Mouse (Mus musculus) layer of hippocampus, adult 11-12 months (tissue): ENCODE results near the gene Rab14.

ENCODE experiments used
- DNase-seq: peaks from one replicate; pipeline ENCODE4 v3.0.0; 2022; ENCODE audit warnings: low spot score

Rab14 gene

DNA sequence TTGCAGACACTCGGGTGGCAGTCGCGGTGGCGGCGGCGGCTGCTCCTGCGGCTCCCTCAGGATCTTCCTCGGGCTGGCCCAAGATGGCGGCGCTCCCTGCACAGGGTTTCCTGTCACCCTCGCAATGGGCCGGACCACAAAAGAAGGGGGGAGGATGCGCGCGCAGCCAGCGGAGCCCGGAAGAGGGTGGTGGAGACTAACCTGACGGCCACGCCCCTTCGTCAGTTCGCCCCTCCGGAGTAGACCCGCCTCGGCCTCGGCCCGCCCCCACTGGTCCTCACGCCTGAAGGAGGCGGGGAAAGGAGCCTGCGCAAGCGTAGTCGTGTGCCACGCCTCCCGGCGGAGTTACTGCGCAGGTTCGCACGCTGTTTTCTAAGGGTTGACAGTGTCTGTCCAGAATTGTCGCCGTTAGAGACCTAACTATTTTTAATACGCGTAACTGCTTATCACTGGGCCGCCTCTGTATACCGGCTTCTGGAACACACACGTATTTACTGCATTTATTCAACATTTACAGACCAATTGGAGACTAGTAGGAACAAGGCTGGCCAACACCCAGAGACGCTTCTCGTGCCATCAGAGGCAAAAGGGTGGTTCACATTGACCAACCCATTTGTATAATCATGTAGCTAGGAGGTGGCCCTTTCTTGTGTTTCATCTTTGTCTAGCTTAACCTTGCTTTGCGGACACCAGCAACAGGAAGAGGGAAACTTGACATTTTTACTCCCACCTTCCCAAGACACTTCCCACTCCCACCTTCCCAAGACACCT, at the start of gene Rab14:
Gene Rab14, minus strand, starts transcription at position 223 of the 771 bp plus-strand sequence.
- DNase-seq = peak; percentile 100

DNA sequence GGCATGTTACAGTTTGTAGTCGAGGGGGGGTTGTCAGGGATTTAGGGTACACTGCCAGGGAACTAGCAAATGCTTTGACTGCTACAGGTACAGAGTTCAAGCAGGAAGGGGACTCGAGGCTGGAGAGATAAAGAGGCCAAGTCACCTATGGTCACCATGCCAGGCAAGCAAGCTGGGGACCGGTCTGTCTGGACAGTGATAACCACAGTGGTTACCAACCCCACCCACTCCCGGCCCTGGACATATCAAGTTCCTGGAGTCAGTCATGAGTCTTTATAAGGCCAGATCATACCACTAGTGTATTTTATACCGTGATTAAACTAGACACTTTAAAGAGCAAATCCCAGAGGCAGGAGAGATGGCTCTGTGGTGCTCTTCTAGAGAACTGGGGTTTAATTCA, 46.8 kb upstream of the Rab14 start:
- DNase-seq = no peak

DNA sequence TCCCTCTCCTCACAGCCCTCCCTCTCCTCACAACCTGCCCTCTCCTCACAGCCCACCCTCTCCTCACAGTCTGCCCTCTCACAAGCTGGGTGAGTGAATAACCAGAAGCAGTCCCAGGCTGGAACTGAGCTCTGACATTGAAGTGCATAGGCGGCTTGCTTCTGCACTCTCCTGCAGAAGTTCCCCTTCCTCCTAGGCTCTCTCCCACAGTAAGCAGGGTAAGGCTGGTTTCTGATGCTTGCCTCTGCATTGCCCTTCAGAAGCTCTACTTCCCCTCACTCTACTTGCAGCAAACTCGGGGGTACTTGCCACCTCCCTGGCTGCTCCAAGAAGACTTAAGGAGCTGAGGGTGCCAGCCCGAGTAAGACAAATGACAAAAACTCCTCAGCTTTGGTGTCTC, 43.3 kb upstream of the Rab14 start:
- DNase-seq = no peak

GRCm38 (mm10) chr2:35235021-35235420, 34.1 kb upstream of the Rab14 start:
- DNase-seq = no peak

DNA sequence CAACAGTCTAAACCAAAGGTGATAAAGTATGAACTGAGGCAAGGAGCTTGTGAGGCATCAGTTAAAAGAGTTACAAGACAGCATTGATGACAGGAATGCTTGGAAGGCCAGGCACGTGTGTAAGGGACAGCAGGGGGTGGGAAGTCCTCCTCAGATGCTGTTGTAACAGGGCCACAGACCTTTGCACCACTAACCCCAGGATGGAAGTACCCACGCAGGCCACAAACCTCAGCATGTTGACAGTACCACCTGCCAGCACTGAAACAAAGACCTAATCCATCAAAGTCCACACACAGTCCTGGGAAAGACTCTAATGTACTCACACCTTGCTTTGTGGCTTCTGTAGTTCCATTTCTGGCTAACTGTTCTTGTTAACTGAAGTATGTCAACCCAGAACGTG, 33.0 kb upstream of the Rab14 start:
- DNase-seq = no peak

GRCm38 (mm10) chr2:35232595-35233445, 31.9 kb upstream of the Rab14 start:
- no peak for DNase-seq

DNA sequence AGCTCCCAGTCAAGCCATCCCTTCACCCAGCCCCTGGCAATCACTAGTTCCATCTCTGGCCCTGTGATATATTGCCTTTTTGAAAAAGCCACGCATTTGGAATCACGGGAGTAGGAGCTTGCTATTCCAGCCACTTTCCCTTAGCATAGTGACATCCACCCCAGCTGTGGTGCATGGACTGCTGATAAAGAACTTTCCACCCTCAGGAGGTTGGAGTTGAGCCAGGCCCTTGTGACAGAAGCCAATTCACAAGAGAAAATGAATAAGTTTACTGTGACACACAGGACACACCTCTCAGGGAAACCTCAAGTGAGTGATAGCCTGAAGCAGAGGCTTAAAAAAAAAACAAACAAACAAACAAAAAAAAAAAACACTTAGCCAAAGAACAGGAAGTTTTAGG, 31.0 kb upstream of the Rab14 start:
- no peak for DNase-seq

GRCm38 (mm10) chr2:35230215-35230614, 29.3 kb upstream of the Rab14 start:
- no peak for DNase-seq

GRCm38 (mm10) chr2:35228145-35228544, 27.2 kb upstream of the Rab14 start:
- DNase-seq = no peak

GRCm38 (mm10) chr2:35224285-35224684, 23.4 kb upstream of the Rab14 start:
- DNase-seq = no peak

- DNase-seq = no peak
These were observed 22.0 kb upstream of the Rab14 start for GRCm38 (mm10) chr2:35222822-35223391.

GRCm38 (mm10) chr2:35218736-35219135, 17.8 kb upstream of the Rab14 start:
- no peak for DNase-seq

- DNase-seq = no peak
These were observed 15.8 kb upstream of the Rab14 start for GRCm38 (mm10) chr2:35216701-35217100.

DNA sequence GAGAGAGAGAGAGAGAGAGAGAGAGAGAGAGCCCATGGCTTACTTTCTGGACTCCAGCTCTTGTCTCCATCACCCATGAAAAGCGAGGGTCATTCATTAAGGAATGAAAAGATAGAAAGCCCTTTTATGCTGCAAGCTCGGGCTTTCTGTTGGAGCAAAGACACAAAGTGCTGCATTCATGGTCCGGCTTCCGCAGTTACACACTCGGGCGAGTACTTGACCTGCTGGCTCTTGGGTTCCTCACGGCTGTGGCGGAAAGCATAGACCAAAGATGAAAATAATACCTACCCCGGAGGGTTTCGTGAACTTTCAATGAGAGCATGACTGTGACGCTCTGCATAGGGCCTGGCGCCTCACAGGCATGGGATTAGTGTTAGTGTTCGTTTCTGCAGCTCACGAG, 14.4 kb upstream of the Rab14 start:
- peak; percentile 34 for DNase-seq

GRCm38 (mm10) chr2:35214881-35215358, 14.0 kb upstream of the Rab14 start:
- DNase-seq = peak; percentile 88

DNA sequence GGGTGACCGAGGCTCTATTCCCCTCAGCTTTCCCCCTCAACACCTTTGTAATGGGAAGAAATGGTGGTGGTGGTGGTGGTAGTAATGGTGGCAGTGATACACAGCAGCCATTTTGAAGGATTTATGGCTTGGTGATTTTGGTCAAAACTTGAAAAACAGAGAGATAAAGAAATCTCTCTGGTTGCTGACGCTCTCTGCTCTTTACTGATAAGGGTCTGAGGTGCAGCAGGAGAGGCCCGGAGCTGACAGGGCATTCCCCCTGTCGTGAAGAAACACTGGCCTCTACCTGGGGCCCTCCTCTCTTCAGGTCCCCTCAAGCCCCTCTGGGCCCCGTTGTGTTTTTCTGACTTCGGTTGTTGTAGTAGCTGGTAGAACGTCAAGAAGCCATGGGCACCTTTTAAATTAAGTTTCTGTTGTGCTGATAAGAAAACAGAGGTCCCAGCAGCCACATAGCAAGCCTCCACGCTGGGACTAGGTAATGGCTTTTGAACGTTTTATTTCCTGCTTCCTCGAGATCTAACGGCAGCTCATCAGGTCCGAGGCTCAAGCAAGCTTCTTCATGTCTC, 12.5 kb upstream of the Rab14 start:
- no peak for DNase-seq

DNA sequence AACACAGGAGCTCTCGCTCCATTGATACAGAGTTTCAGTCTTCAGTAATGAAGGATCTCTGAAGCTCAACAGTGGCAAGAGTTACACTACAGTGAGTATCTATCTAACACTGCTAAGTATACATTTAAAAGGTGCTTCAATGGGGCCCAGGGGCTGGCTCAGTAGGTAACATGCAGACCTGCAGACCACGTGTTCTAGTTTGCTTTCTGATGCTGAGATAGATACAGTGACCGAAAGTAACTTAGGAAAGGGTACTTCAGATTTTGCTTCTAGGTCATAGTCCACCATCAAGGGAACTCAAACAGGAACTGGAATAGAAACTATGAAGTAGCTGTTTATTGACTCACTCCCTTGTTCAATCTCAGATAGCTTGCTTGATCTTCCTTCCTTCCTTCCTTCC, 10.8 kb upstream of the Rab14 start:
- no peak for DNase-seq

DNA sequence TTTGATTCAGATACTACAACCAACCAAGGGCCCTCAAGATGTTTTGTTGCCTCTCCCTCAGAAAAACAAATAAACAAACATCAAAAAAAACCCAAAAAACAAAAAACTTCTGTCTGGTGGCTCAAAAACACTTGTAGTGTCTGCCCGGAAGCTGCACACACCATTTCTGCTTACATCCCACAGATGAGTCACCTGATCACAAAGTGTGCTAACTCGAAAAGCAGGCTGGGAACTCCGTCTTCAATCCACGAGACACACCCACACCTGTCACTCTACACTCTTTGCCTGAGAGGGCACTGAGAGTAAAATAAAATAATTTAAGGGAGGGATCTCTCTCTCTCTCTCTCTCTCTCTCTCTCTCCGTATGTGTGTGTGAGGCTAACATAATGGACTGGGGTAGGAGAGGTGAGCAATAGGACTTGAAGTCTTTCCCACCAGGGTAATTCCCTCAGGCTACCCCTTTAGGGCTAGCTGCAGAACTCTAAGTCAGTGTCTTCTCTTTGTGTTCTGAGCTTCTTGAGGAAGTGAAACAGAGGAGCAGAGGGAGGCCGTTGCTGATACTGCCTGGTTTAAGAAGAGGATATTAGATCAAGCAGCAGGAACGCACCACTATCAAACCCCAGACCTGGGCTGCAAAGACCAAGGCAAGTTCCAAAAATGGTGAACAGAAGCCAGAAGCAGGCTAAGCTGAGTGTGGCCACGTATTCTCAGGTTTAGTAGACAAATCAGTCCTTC, 8.2 kb upstream of the Rab14 start:
- DNase-seq = no peak

GRCm38 (mm10) chr2:35208054-35208453, 7.1 kb upstream of the Rab14 start:
- DNase-seq = no peak

DNA sequence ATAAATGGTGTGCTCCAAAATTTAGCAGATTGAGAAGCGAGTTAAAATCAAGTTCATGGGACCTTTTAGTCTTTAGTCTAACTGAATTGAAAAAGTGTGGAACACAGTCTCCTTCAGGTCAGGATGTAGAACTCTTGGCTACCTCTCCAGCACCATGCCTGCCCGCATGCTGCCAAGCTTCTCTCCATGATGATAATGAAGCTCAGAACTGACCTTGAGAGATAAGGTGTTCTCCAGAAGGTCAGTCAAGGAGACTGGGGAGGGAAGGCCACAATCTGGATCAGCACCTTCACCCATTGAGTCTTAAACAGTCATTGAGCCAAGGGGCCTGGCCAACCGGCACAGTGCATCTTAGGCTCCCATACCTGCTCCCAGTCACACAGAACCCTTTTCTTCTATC, 5.8 kb upstream of the Rab14 start:
- no peak for DNase-seq

GRCm38 (mm10) chr2:35203729-35204128, 2.8 kb upstream of the Rab14 start:
- no peak for DNase-seq
